Mouse (Mus musculus) forebrain, embryonic 10.5 days (tissue): ENCODE measurements around the gene St13. TPM values are rescaled to one million over a fixed set of nuclear protein-coding genes. Genes with fewer than 3 reads are reported as not detected.

Experiments
- DNase-seq: peaks from one replicate; pipeline ENCODE4 v3.0.0-alpha.2; 2017; ENCODE audit warnings: low spot score; ENCODE audit errors: extremely low spot score
- H3K27ac ChIP-seq: fragments of 300-500 bp; sonication (generic); 2 replicates; pipeline ENCODE4 v1.5.1; 2016; ENCODE audit warnings: mild to moderate bottlenecking
- H3K27me3 ChIP-seq: fragments of 300-500 bp; sonication (generic); 2 replicates; pipeline ENCODE4 v1.6.1; 2016; ENCODE audit warnings: mild to moderate bottlenecking; ENCODE audit not compliant: poor library complexity, severe bottlenecking
- H3K36me3 ChIP-seq: fragments of 300-500 bp; sonication (generic); replicated peaks from 2 replicates; pipeline ENCODE4 v1.6.1; 2016; ENCODE audit warnings: mild to moderate bottlenecking, moderate library complexity
- H3K4me1 ChIP-seq: fragments of 300-500 bp; sonication (generic); 2 replicates; pipeline ENCODE4 v1.6.1; 2016
- H3K4me3 ChIP-seq: fragments of 300-500 bp; sonication (generic); 2 replicates; pipeline ENCODE4 v1.5.1; 2016; ENCODE audit warnings: mild to moderate bottlenecking, moderate library complexity
- H3K9me3 ChIP-seq: fragments of 300-500 bp; sonication (generic); 2 replicates; pipeline ENCODE4 v1.6.1; 2016; ENCODE audit warnings: mild to moderate bottlenecking, moderate library complexity
- WGBS: fragments of 180-500 bp; shearing (Covaris S2); methylation state at CpG from one replicate; pipeline ENCODE4 v1.1.7; 2016; 5-methylcytosine and 5-hydroxymethylcytosine counted together
- polyA plus RNA-seq: library from polyadenylated mRNA; unstranded; fragments of >200 nt; fragmentation: Nextera tagmentation; extraction: Ambion mirVana; gene quantifications from 2 replicates; pipeline ENCODE4 v1.2.1, GENCODE M21; 2016

The St13 gene
- polyA plus RNA-seq, 1 experiment from 2014 or later: 210 TPM

DNA sequence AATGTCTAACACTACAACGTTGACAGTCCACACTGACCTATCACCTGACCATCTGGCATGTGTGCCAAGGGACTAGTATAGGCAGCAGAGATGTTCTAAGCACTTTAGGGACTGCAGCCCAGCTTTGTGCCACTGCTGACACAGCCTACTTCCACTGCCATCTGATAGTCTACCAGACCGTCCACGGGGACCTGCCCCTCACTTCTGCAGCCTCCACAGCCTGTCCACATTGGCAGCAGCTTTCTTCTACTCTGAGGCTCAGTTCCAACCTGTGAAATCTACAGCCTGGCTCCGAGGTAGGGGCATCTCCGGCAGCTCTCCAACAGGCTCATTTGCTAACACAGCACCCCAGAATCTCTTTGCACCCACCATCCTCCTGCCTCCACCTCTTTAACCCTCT, 63.4 kb downstream of the St13 start:
- Histone ChIP-seq H3K36me3 (peaks cover 88% of the 10 kb centered on the region), H3K27me3 (no peaks in the 10 kb centered on the region), H3K4me1 (no peaks in the 10 kb centered on the region), H3K4me3 (no peak overlapping the region), H3K27ac (no peak overlapping the region), H3K9me3 (no peaks in the 10 kb centered on the region)
- no peak for DNase-seq
- WGBS: 98% methylated on average over 5 of the region's 5 CpGs

DNA sequence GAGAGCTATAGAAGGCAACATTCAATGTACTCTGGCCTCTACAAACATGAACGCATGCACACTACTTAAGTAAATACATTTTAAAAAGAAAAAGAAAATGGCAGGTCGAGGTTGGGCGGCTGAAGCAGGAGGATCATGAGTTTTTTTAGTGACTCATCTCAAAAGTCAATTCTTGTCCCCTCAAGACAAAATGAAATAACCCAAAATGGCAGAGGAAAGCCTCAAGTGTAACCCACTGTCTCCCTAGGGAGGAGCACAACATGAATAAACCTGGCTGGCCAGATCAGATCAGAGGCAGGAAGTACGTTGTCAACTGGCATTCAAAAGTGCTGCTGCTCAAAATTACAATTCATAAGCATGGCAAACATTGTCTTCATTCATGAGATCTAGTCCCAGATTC, 67.4 kb downstream of the St13 start:
- Histone ChIP-seq H3K9me3 (no peaks in the 10 kb centered on the region), H3K4me1 (peaks cover 13% of the 10 kb centered on the region; the same call in 1 of the 2 replicates), H3K27ac (no peak overlapping the region), H3K4me3 (no peak overlapping the region), H3K36me3 (peaks cover 85% of the 10 kb centered on the region), H3K27me3 (no peaks in the 10 kb centered on the region)
- 93% methylated on average over 4 of the region's 4 CpGs for WGBS
- no peak for DNase-seq

DNA sequence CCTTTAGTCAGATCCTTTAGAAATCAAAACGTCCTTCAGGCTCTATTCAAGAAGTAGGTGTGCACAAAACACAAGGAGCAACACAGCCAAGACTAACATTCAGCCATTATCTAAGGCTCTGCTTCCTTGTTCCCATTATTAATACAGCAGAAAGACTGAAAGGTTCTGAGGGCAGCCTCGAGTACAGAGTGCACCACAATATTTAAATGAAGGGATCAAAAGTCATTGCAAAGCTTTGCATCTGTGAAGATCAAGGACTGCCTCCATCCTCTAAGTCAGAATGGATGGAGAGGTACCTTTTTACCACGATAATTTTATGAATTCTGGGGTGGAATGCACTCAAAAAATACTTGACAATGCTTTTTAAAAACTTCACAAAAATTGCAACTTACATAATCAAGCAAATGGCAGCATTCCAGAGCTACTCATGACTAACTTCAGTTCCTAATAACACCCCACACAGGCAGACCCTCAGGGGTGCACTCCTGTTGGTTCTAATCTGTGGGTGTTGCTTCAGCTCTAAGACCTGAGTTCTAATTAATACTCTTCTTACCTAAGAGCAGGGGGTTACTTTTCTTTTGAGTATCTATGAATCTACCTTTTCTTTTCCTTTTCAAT, 69.0 kb downstream of the St13 start:
- no peak for DNase-seq
- H3K27me3 ChIP-seq: no peaks in the 10 kb centered on the region
- H3K4me3 ChIP-seq: no peak overlapping the region
- 74% methylated on average over 3 of the region's 3 CpGs for WGBS
- H3K4me1 ChIP-seq: peaks cover 13% of the 10 kb centered on the region; the same call in 1 of the 2 replicates
- peaks cover 85% of the 10 kb centered on the region for H3K36me3 ChIP-seq
- H3K27ac ChIP-seq: no peak overlapping the region
- no peaks in the 10 kb centered on the region for H3K9me3 ChIP-seq

DNA sequence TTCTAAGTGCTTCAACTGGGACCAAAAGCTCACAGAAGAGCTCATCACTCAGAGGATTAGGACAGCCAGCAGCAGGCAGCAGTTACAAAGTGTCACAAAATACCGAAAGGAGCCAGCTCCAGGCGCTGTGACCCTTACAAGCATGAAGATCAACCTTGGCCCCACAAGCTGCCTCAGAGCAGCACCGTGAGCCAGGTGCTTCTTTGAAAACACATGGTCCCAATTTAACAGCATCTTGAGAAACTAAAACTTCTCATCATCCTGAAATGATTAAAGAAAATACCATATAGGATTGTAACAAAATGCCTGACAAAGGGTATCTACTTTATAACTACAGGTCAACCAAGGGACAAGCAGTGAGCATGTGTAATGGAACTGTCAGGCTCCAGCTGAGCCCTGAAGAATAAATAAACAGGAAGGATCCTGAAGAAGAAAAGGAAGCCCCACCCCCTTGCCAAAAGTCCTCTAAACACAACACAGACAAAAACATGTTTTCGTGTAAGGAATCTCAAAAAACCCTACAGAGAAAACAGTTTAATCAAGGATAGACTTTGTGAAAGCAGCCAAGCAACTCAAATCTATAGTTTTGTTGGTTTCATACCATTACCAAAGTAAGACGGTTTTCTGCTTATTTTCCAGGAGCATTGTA, 70.0 kb downstream of the St13 start:
- no peaks in the 10 kb centered on the region for H3K27me3 ChIP-seq
- no peak overlapping the region for H3K4me3 ChIP-seq
- no peaks in the 10 kb centered on the region for H3K9me3 ChIP-seq
- no peak overlapping the region for H3K27ac ChIP-seq
- DNase-seq: no peak
- H3K36me3 ChIP-seq: peaks cover 85% of the 10 kb centered on the region
- peaks cover 13% of the 10 kb centered on the region; the same call in 1 of the 2 replicates for H3K4me1 ChIP-seq
- 72% methylated on average over 5 of the region's 5 CpGs for WGBS

GRCm38 (mm10) chr15:81327501-81327900, 72.4 kb downstream of the St13 start:
- no peak overlapping the region for H3K27ac ChIP-seq
- no peaks in the 10 kb centered on the region for H3K27me3 ChIP-seq
- 91% methylated on average over 7 of the region's 7 CpGs for WGBS
- peaks cover 13% of the 10 kb centered on the region; the same call in 1 of the 2 replicates for H3K4me1 ChIP-seq
- H3K36me3 ChIP-seq: peaks cover 79% of the 10 kb centered on the region
- no peaks in the 10 kb centered on the region for H3K9me3 ChIP-seq
- no peak overlapping the region for H3K4me3 ChIP-seq
- no peak for DNase-seq

GRCm38 (mm10) chr15:81324979-81325378, 74.9 kb downstream of the St13 start:
- no peak for DNase-seq
- Histone ChIP-seq H3K9me3 (no peaks in the 10 kb centered on the region), H3K4me3 (no peak overlapping the region), H3K36me3 (peaks cover 87% of the 10 kb centered on the region), H3K4me1 (peaks cover 6% of the 10 kb centered on the region; the same call in 1 of the 2 replicates), H3K27ac (no peak overlapping the region), H3K27me3 (no peaks in the 10 kb centered on the region)
- WGBS: 80% methylated on average over 4 of the region's 4 CpGs

DNA sequence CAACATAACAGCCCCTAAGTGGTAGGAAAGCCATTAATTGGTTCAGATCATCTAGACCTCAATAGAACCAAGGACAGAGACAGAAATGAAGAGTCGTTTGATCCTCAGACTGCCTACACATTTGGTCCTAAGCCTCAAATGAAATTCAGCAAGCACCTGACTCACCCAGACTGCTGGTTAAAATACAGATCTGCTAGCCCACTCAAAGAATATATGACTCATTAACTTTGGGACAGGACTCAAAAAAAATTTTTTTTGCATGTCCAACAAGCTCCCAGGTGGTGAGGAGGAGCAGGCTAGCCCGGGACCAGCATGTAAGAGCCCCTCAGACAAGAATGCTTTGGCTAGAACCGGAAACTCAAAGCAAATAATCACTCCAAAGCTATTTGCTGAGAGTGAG, 79.7 kb downstream of the St13 start:
- 92% methylated on average over 3 of the region's 3 CpGs for WGBS
- Histone ChIP-seq H3K9me3 (peaks cover 3% of the 10 kb centered on the region; the same call in 1 of the 2 replicates), H3K4me3 (no peak overlapping the region), H3K27ac (no peak overlapping the region), H3K4me1 (no peaks in the 10 kb centered on the region), H3K27me3 (no peaks in the 10 kb centered on the region), H3K36me3 (peaks cover 87% of the 10 kb centered on the region)
- DNase-seq: no peak

DNA sequence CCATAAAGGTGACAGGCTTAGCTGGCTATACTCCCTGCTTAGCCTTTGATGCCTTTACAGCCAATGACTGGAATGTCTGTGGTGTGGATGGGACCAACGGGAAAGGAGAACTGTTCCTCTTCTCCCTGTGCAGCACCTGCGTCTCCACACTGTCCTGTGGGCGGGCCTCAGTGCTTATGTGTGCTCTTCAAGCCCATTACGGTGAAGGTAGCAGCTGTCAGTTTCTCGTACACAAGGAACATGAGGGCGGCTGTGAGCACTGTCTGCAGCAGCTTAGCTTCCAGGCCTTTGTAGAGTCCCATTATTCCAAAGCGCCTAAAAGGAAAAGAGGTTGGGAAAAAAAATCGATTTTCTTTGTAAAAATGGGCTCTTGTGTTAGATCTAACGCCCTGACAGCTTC, 80.4 kb downstream of the St13 start:
- Histone ChIP-seq H3K9me3 (peaks cover 3% of the 10 kb centered on the region; the same call in 1 of the 2 replicates), H3K27ac (no peak overlapping the region), H3K4me3 (no peak overlapping the region), H3K27me3 (no peaks in the 10 kb centered on the region), H3K36me3 (peaks cover 80% of the 10 kb centered on the region), H3K4me1 (no peaks in the 10 kb centered on the region)
- WGBS: 89% methylated on average over 9 of the region's 9 CpGs
- DNase-seq: no peak

GRCm38 (mm10) chr15:81313928-81314327, 85.9 kb downstream of the St13 start:
- Histone ChIP-seq H3K27ac (no peak overlapping the region), H3K36me3 (peaks cover 36% of the 10 kb centered on the region), H3K4me1 (peaks cover 8% of the 10 kb centered on the region), H3K27me3 (no peaks in the 10 kb centered on the region), H3K4me3 (no peak overlapping the region), H3K9me3 (peaks cover 3% of the 10 kb centered on the region; the same call in 1 of the 2 replicates)
- WGBS: 99% methylated on average over 3 of the region's 3 CpGs
- DNase-seq: no peak

Other genes with a start within 250 kb of the St13 start
- 21.7 and 21.8 TPM in 2 replicates for gene Mrtfa, start 209.3 kb downstream of the St13 start, polyA plus RNA-seq
- not detected in 2 replicates for gene Mchr1, start 164.6 kb downstream of the St13 start, polyA plus RNA-seq
- gene Slc25a17, start 39.3 kb downstream of the St13 start, polyA plus RNA-seq: 82.5 and 83.3 TPM in 2 replicates
- gene Xpnpep3, start 61 bp upstream of the St13 start, polyA plus RNA-seq: 14.5 and 15.0 TPM in 2 replicates
- 2.5 TPM in 2 replicates for gene Dnajb7, start 8.2 kb upstream of the St13 start, polyA plus RNA-seq
- 612 and 631 TPM in 2 replicates for gene Rbx1, start 66.2 kb upstream of the St13 start, polyA plus RNA-seq
- 16.3 and 19.8 TPM in 2 replicates for gene Ep300, start 185.3 kb upstream of the St13 start, polyA plus RNA-seq